Mouse (Mus musculus) thymus, adult 18-20 months (tissue): ENCODE measurements around the gene Arid3a.
A peak's percentile ranks its signal among the peaks of the same experiment; 100 is the strongest.
"Not testable (repeated sequence)": the region's sequence is repeated elsewhere in the genome, so short reads cannot be mapped to it uniquely, and the experiment has no call there.

Experiments
- DNase-seq, 2 experiments: peaks; one replicate each; pipeline ENCODE4 v3.0.0; 2022; ENCODE audit warnings: mixed read lengths in 2 of 2

Gene Arid3a

DNA sequence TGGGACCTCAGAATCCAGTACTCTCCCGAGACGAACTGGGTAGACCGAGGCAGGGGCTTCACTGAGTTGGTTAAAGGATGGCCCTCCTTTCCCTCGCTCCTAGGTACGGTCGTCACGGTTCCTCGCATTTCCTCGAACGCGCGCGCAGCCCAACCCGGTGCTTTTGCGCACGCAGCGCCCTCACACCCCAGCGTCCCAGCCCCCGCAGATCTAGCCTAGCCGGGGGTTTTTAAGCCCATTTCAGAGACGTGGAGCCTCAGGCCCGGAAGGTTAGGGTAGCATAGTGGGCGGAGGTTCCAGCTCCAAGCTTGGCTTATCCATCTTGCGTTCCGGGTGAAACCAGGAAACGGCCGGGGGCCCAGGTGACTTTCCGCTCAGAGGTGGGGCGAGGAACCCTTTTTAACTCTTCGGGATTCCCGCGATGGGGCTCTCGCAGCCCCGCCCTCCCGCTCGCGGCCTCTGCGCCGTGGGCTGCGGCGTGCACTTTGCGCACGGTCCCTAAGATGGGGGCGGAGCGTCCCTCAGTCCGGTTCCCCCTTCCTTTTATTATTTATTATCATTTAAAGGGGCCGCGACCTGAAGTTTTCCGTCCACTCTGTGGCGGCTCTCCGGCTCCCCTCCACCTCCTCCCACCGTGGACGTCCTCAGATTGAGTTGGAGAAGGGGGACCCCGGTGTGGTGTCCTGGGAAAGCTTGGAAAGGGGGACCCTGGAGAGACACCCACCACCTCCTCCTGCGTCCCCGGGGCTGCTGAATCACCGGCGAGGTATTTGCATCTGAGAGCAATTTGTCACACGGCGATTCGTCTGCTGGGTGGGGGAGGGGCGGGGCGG is at the start of gene Arid3a:
TSS of gene Arid3a (plus strand) at position 553 of the 833 bp plus-strand sequence.
- peak; percentile 79 to 85 for DNase-seq

DNA sequence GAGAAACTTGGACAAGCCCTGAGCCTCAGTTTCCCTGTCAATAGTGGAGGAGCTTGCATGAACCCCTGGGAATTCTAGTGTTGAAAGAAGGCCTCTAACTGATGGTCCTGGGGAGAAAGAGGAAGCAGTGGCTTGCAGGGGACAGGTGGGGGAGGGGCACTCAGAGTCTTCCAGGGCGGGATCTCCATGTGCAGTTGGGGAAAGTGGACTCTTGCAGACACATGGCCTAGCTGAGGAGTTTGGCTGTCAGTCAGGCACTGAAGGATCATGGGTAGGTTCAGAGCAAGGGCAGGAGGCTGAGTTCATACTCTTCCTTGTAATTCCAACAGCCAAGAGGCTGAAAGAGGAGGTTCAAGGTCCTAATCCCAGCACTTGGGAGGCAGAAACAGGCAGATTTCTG is 49.7 kb upstream of the Arid3a start:
- DNase-seq: no peak

DNA sequence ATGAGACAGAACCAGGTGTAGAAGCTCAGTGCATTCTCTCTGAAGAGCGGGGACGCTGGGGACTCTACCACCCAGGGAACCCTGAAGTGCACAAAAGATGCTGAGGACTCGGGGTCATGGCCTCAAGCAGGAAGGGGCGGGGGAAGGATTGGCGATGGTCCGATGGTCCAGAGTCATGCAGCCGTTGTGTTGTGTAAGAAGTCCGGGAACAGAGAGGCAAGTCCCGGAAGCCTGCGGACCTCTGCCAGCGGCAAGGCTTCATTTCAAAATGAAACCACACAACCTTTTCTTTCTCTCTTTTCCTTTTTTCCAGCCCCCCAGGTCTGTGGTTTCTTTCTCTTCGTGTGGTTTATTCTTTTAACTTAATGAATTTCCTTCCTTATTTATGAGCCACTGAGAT is 49.1 kb upstream of the Arid3a start:
- no peak for DNase-seq

DNA sequence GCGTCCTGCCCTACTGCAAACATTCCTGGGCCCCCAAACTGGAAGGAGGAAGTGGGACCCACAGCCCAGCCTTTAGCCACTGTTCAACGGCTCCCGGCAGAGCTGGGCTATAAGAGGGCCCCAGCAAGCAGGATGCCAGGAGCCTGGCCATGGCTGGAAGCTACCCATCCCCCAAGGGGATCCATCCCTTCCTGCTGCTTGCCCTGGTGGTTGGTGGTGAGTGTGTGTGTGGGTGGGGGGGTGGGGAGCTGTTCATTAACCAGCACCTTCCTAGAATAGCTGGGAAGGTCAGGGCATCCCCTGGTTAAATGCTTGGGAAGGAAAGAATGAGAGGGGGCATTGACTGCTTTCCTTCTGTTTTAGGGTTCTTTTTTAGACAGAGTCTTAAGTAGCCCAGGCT is 47.3 kb upstream of the Arid3a start:
- no peak for DNase-seq

DNA sequence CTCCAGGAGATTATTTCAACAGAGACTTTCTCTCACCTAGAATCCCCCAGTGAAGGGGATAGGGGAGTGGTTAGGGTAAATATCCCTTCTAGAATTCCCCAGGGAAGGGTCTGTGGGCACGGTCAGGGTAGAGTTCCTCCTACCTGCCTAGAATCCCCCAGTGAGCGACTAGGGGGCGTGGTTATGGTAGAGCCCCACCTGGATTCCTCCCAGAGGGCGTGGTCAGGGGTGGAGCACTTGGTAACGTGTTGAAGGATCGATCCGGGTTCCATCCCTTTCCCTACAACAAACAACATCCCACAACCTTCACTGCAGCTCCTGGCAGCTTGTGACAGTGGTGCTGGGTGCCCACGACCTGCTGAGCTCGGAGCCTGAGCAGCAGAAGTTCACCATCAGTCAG is 46.1 kb upstream of the Arid3a start:
- DNase-seq: no peak

DNA sequence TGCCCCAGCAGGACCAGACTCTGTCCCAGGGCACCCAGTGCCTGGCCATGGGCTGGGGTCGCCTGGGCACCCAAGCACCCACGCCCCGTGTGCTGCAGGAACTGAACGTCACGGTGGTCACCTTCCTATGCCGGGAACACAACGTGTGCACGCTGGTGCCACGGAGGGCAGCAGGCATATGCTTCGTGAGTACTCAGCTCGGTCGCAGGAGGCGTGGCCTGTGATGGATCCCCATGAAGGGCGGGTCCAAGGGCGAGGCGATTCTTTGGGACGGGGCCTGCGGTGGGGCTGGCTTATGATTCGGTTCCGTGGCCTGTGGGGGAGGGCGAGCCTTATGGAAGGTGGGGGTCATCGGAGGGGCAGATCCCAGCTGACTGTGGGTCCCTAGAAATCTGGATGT is 44.9 kb upstream of the Arid3a start:
- DNase-seq: no peak

DNA sequence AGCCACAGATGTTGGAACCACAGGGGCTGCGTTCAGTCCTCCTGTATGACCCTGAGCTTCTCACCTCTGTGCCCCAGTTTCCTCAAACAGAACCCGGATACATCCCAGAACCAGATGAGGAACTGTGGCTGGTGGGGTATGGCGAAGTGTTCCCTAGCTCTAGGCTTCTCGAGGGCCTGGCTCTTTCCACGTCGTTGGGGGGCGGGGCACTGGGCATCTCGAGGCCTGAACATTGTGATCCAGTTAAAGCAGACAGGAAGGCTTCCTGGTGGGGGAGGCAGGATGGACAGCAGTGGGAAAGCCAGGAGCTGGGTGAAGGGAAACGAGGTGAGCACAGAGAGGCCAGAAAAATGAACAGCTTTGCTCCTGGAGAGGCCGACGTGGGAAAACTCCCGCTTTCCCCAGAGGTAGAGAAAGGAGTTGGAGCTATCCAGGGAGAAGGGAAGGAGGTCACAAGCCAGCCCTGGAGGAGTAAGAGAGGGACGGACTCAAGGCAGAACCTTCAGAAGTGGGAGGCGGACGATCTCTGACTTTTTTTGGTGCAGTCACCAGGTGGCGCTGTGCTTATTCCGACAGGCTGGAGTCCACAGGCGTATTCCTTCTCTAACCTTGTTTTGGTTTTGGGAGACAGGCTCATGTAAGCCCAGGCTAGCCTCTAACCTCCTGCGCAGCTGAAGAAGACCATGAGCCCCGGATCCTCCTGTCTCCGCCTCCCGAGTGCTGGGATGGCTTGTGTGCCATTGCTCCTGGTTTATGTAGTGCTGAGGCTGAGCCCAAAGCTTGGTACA is 43.4 kb upstream of the Arid3a start:
- DNase-seq: no peak

DNA sequence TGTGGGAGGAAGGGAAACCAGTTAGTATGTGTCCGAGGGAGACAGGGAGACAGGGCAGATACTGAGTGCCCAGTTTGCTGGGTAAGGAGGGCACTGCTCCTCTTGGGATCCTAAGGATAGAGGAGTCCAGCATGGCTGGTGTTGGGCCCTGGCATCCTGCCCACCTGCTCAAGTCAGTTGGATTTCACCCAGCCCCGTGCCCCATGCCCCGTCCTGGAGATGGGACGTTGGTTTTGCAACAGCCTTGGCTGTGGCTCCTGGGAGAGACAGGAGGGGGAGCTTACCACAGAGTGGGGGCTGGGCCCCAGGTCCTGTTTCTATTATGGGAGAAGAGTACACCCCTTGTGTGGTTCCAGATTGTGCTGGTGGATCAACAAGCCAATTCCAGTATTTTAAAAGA is 42.4 kb upstream of the Arid3a start:
- no peak for DNase-seq

DNA sequence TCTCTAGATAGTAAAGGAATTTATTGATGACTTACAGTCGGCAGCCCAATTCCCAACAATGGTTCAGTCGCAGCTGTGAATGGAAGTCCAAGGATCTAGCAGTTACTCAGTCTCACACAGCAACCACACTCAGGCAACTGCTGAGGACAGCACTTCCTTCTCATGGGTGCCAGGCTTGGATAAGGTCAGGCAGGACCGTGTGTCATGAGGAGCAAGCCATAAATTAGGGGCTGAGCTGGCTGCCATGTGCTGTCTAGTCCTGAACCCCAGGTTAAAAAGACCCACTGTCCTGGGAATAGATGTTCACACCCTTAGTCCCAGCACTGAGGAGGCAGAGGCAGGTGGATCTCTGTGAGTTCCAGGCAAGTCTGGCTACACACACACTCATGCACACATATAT is 41.9 kb upstream of the Arid3a start:
- not testable (repeated sequence) for DNase-seq

DNA sequence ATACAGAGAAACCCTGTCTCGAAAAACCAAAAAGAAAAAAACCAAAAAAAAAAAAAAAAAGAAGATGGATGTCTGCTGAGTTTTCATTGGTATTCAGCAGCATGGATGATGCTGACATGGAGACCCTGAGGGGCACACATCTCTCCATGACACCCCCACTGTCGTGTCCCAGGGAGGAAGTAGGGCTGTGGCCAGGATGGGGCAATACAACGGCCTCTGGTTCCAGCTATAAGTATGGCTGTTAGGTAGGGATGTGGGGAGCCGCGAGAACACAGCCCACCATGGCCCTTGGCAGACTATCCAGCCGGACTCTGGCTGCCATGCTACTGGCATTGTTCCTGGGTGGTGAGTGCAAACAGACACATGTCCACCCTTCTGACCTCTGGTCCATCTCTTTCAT is 40.8 kb upstream of the Arid3a start, which contains the start of gene Elane:
TSS of gene Elane (plus strand) at position 194 of the 400 bp plus-strand sequence.
- DNase-seq: no peak

DNA sequence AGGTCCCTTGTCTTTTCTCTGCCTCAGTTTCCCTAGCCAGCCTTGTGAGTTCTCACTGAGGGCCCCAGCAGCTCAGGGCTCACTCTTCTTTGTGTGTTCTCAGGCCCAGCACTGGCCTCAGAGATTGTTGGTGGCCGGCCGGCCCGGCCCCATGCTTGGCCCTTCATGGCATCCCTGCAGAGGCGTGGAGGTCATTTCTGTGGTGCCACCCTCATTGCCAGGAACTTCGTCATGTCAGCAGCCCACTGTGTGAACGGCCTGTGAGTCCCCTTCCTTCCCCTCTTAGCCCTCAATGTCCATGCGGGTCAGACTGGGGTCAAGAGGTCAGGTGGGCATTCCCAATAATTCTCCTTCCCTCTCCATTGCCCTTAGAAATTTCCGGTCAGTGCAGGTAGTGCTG is 40.2 kb upstream of the Arid3a start:
- no peak for DNase-seq

DNA sequence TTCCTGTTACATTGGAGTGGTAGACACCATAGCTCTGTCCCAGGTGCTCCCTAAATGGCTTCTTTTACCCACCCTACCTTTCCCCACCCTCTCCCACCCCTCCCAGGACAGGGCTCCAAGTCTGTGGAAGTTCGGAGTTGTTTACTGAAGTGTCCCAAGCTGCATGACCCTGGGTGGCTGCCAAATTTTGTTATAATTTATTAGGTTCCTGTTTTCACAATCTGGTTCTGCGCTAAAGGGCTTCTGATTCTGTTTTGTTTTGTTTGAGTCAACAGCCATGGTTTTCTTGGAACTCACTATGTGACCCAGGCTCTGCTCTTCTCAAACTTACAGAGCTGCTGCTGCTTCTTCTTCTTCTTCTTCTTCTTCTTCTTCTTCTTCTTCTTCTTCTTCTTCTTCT is 37.5 kb upstream of the Arid3a start:
- DNase-seq: no peak

DNA sequence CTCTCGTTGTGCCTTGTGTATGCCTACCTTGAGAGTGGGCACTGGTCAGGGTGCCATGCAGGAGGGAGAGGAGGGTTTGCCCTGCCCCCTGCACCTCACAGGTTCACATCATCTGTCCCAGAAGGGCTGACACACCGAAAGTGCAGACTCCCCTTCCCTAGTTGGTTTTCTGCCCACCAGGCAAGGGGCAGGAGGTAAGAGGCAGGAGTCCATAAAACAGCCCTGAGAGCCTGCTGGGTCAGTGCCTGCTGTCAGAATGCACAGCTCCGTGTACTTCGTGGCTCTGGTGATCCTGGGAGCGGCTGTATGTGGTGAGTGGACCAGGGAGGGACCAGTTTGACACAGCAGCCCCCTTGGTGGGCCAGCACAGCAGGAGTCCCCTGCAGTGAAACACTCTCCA is 36.2 kb upstream of the Arid3a start, which contains the start of gene Cfd:
TSS of gene Cfd (plus strand) at position 184 of the 400 bp plus-strand sequence.
- no peak for DNase-seq

DNA sequence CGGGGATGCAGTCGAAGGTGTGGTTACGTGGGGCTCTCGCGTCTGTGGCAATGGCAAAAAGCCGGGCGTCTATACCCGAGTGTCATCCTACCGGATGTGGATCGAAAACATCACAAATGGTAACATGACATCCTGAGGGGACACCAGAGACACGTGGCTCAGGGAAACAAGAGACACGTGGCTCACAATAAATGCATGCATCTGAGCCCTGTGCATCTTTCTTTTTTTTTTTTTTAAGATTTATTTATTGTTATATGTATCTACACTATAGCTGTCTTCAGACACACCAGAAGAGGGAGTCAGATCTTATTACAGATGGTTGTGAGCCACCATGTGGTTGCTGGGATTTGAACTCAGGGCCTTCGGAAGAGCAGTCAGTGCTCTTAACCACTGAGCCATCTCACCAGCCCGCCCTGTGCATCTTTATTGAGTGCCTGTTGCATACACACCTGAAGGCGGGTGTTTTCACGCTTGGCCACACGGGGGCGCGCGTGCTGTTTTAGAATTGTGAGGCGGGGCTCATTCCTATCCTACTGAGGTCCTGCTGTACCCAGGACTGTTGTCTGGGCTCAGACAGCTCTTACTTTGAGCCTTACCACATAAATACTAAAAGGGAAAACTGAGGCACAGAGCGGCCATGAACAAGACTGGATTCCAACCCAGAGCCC is 34.3 kb upstream of the Arid3a start:
- DNase-seq: peak; percentile 60 to 66

DNA sequence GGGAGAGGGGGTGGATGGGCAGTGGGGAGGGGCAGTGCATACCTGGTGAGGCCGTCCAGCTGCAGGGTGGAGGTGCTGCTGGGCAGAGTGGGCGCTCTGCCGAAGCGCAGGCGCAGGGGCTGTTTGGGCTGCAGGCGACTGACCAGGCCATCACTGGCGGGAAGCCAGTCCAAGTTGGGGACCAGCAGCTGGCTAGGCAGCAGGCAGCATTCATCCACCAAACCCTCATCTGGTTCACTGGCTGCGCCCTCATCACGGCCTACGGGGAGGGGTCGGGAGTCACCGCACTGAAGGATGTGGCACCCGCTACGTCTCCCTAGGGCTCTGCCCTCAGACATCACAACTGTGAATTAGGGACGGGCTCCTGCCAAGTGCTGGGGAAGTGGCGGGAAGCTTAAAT is 30.5 kb upstream of the Arid3a start:
- DNase-seq: no peak

DNA sequence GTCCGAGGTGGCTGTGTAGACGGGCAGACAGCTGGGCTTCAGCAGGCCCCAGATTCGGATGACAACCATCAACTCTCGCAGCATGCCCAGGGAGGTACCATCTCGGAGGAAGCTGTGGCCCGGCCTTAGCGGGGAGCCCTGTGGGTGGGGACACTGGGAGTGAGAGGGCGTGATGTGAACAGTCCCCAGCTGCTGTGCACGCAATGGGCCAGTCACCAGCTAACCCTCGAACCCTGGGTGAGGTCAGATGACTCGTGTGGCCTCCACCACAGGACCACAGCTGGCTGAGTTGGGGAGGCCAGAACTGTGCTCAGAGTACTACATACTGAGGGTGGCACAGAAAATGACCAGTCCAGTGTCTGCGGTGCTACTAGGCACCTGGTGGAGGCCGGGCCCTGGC is 30.0 kb upstream of the Arid3a start:
- DNase-seq: no peak

DNA sequence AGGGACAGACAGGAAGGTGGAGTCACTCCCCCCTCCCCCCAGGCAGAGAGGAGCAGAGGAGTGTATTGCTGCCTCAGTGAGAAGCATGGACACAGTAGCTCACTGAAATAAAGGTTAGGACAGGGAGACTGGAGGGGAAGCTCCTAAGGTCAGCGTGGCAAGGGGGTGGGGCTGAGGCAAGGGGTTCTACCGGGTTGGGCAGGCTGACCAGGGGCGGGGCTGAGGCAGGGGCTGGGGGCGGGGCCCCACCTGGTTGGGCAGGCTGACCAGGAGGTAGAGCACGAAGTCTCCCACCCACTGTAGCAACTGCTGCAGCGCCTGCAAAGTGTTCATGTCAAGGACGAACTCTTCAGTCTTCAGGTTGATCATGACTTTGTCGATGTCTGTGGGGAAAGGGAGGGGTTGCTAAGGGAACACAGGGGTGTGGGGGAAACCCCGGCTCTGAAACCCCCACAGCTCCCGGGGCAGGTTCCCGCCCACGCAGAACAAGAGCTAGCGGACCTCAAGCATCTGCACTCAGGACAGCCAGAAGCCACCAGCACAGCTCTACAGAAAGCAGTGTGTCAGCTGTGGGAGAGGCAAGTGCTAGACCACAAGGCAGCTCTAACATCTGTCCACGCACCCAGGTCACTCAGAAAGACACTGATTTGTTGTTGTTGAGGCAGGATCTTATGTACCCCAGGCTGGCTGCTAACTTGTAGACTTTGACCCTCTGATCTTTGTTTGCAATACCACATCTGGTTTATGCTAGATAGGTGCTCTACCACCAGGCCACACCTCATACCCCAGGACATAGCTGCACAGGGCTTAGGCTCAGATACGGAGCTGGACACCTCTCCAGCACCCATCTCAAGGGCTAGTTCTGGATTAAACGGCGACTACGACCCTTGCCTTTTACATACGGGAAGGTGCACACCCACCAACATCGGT is 29.3 kb upstream of the Arid3a start:
- no peak for DNase-seq

DNA sequence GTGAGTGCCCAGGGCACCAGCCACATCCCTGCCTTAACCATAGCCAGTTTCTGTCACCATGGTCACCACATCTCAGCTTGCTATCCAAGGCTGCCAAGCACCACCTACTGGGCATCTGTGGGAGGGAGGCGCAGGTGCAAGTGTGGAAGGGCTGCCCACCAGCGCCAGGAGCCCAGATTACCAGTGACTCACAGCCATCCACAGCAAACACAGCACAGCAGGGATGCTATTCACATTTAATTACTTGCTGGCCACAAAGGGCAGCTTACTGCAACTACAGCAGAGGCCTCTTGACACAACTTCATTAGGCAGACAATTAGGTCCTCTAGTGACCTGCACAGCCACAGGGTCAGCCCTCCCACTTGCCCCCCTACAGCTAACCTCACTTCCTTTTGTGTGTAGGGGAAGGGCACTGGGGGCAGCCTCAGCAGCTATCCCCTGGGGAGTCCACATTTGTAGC is 25.9 kb upstream of the Arid3a start:
- DNase-seq: no peak

DNA sequence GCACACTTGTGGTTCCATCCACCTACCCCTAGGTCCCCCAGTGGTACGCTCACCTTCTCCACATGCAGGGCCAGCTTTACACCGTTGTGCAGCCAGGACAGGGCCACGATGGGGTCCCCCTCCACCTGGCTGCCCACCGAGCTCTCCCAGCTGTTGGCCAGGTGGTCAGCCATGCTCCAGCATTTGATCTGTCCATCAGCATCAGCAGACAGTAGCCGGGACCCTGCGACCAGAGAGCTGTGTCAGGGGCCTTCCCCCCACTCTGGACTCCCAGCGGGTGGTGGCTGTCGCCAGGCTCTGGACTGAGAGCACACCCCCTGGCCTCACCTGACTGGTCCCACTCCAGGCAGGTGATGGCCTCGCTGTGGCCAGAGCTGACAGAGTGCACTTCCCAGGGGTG is 20.1 kb upstream of the Arid3a start:
- no peak for DNase-seq

DNA sequence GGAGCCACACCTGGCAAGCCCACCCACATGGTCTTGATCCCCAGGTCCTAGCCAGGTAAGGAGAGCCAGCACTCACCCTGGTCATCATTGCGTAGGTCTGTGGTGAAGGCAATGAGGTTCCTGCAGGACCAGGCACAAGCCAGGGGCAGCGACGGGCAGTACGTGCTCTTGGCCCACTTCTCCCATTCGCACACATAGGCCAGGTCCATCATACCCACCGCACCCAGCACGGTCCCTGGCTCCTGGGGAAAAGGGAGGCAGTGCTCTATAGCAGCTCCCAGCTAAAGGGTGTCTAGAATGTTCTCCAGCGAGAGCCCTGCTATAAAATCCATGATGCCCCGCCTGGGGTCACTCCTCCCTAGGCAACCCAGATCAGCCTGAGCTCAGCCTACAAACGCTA is 19.4 kb upstream of the Arid3a start:
- DNase-seq: no peak

DNA sequence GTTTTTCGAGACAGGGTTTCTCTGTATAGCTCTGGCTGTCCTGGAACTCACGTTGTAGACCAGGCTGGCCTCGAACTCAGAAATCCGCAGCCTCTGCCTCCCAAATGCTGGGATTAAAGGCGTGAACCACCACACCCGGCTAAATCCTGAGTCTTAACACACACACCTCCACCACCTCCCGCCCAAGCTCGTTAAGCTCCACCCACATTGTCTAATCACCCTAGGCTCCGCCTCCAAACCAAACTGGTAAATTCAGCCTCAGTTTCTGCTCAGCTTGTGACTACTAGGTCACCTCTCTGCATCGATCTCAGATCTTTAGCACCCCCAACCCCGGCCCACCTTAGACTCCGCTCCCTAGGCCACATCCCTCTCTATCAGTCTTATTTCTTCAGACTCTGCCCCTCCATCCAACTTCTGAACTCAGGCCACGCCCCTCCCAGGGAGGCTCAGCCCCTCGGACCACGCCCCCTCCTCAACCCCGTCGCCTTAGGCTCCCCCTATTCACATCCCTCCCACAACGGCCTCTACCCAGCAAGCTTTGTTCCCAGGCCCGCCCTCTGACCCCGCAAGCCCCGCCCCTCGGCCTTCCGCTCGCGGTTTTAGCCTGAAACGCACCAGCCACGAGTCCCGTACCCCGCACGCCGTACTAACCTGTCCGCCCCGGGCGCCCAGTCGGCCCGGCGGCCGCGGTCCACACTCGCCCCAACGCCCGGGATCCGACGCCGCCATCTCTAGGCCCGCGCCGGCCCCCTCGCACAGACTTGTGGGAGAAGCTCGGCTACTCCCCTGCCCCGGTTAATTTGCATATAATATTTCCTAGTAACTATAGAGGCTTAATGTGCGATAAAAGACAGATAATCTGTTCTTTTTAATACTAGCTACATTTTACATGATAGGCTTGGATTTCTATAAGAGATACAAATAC is 18.4 kb upstream of the Arid3a start, which contains the start of gene Med16:
TSS of gene Med16 (minus strand) at position 757 of the 925 bp plus-strand sequence.
- DNase-seq: peak; percentile 97
